24 mouse cellular contexts compared by ENCODE assay signal in genomic region chr7:28484192-28484591, GRCm38 (mm10). TPM values are rescaled to one million over a fixed set of nuclear protein-coding genes. Genes with fewer than 3 reads are reported as not detected.
"Had no signal": no experiment of that assay in that cellular context is flagged by ENCODE, and none has a peak within 500 bp of the region (broad histone marks: within the 10 kb centered on the region; RNA-seq: fewer than 3 reads in every experiment).

No protein-coding gene starts in this region.

- DNase-seq: gastrocnemius, postnatal 14 days; gastrocnemius, postnatal 36 days; heart, adult 11 months; heart, adult 2 months; heart, postnatal 10 days; heart, postnatal 4 days; kidney, adult 18-20 months; kidney, adult 8-10 months; kidney, postnatal 10 days; kidney, postnatal 25 days; kidney, postnatal 4 days; layer of hippocampus, adult 9-11 months; layer of hippocampus, postnatal 36 days; left cerebral cortex, postnatal 4 days had no signal

RNA-seq across cellular contexts. Expression of gene Ifnl2, which starts 26.1 kb away (rescaled TPM):
- total RNA-seq: gastrocnemius, adult 18-20 months; gastrocnemius, adult 8-10 months; gastrocnemius, postnatal 14 days; gastrocnemius, postnatal 36 days; heart, adult 2 months; heart, postnatal 10 days; heart, postnatal 25 days; heart, postnatal 4 days; layer of hippocampus, adult 8-10 months; layer of hippocampus, postnatal 14 days; layer of hippocampus, postnatal 36 days; left cerebral cortex, adult 18-20 months; left cerebral cortex, adult 8-10 months; left cerebral cortex, postnatal 10 days; left cerebral cortex, postnatal 25 days; left cerebral cortex, postnatal 4 days; liver, adult 2 months had no signal

RNA-seq across cellular contexts. Expression of gene Ifnl3, which starts 38.4 kb away (rescaled TPM):
- total RNA-seq: gastrocnemius, adult 18-20 months; gastrocnemius, adult 8-10 months; gastrocnemius, postnatal 14 days; gastrocnemius, postnatal 36 days; heart, adult 2 months; heart, postnatal 10 days; heart, postnatal 25 days; heart, postnatal 4 days; layer of hippocampus, adult 8-10 months; layer of hippocampus, postnatal 14 days; layer of hippocampus, postnatal 36 days; left cerebral cortex, adult 18-20 months; left cerebral cortex, adult 8-10 months; left cerebral cortex, postnatal 10 days; left cerebral cortex, postnatal 25 days; left cerebral cortex, postnatal 4 days; liver, adult 2 months had no signal

RNA-seq across cellular contexts. Expression of gene Sycn, which starts 56.5 kb away (rescaled TPM):
- total RNA-seq: gastrocnemius, adult 18-20 months; gastrocnemius, adult 8-10 months; gastrocnemius, postnatal 14 days; gastrocnemius, postnatal 36 days; heart, adult 2 months; heart, postnatal 10 days; heart, postnatal 25 days; heart, postnatal 4 days; layer of hippocampus, adult 8-10 months; layer of hippocampus, postnatal 14 days; layer of hippocampus, postnatal 36 days; left cerebral cortex, adult 18-20 months; left cerebral cortex, adult 8-10 months; left cerebral cortex, postnatal 10 days; left cerebral cortex, postnatal 25 days; left cerebral cortex, postnatal 4 days had no signal
